Mouse (Mus musculus) megakaryocyte progenitor cell, adult 5-6 weeks (primary cell): Measurements from ENCODE around the gene Cux2. TPM values are rescaled to one million over a fixed set of nuclear protein-coding genes. Genes with fewer than 3 reads are reported as not detected.
"Not testable (repeated sequence)": the region's sequence is repeated elsewhere in the genome, so short reads cannot be mapped to it uniquely, and the experiment has no call there.

Experiments used
- ATAC-seq: replicated peaks from 2 replicates; pipeline ENCODE4 v1.8.0; 2016; ENCODE audit warnings: mild to moderate bottlenecking, moderate TSS enrichment, inconsistent platforms; ENCODE audit not compliant: poor library complexity
- total RNA-seq, 2 experiments: library from RNA; stranded (forward) in 1 of 2; stranded (reverse) in 1 of 2; fragments of 157-497, 149-512 nt in 1 of 2; fragments of 200-1000 nt in 1 of 2; gene quantifications; 2 replicates each; pipeline versions ENCODE4 v1.2.3 to v1.2.4; 2015 to 2017

Gene Cux2
- total RNA-seq, 2 experiments from 2014 or later = 0.07 to 1.1 TPM

DNA sequence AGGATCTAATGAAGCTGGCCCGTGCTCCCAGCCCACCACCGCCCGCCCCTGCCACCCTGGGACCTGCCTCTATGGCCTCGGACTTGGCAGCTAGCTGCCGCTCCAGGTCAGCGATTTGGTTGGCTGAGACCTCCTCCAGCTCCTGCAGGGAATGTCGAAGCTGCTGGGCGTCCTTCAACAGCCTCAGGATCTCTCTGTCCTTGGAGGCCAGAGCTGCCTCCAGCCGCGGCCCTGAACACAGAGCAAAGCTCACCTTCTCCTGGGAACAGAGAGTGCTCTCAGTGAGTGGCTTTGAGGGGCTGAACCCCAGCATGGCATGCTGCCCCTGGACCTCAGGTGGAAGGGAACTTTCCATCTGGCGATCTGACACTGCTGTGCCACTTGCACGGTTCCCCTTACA is 173.0 kb downstream of the Cux2 start:
- ATAC-seq = no peak

GRCm38 (mm10) chr5:121875041-121875440 is 174.9 kb downstream of the Cux2 start:
- ATAC-seq = no peak

GRCm38 (mm10) chr5:121872158-121872557 is 177.7 kb downstream of the Cux2 start:
- ATAC-seq = peak; percentile 76

DNA sequence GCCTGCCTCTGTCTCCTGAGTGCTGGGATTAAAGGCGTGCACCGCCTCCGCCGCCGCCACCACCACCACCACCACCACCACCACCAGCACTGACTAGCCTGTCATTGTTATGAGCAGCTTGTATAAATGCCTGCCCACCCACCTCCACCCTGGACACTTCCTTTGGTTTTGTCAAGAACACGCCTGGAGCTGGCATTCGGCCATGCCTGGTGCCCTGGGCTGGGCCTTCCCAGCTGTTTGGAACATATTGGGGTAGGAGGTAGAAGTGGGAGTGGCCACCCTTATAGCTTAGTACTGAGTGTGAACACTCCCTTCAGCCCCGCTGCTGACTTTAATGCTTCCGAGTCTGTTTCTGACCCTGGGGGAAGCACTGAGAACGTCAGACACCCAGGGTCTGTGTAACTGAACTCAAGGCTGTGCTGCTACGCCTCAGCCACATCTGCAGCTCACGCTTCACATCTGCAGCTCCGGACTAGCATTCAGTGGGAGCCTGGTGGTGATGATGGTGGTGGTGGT is 178.3 kb downstream of the Cux2 start:
- no peak for ATAC-seq

DNA sequence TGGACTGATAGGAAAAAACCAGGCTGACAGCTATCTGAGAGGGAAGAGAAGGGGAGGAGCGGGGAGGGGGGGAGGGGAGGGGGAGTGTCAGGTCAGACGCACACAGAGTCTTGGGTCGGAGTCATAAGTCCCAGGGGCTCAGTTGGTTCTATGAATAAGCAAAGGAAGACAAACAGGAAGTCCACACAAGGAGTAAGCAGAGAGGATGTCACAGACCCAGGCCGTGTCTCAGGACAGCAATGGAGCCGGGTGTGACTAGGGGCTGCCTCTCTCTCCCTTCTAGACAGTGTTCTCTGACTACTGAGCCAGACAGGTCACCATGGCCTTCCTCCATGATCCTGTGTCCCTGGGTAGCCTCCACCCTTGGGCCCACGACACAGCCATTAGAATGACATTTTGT is 179.1 kb downstream of the Cux2 start:
- ATAC-seq = no peak

DNA sequence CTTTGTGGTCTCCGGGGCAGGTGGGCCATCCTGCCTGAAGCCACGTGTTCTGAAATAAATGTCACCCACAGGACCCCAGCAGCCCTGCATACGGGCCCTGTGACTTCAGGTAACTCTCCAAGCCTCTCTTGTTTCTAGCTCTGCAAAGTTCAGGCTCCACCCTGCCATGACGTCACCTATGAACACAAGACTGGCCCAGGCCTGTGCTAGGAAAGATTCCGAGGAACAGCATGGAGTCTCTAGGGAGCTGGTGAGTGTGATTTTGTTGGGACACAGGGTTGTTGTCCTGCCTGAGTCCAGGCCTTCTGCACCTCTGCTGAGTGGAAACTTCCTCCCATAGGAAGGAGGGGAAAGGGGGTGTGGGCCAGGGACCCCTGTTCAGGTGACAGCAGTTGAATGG is 181.9 kb downstream of the Cux2 start:
- ATAC-seq = no peak

DNA sequence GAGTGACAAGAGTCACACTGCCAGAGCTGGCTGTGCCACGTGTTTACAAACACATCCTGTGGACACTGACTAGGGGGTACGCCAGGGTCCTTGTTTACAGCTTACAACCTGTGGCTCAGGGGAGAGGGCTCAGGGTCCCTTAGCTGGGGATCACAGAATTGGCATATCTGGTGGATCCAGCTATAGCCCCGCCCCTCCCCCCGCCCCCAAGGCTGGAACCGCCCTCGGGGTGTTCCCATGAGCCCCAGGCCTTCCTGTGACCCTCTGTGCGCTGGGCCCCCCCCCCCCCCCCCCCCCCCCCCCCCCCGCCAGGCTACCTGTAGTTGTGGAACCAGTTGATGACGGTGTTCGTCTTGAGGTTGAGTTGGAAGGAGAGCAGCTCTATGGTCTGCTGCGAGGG is 185.6 kb downstream of the Cux2 start:
- no peak for ATAC-seq

DNA sequence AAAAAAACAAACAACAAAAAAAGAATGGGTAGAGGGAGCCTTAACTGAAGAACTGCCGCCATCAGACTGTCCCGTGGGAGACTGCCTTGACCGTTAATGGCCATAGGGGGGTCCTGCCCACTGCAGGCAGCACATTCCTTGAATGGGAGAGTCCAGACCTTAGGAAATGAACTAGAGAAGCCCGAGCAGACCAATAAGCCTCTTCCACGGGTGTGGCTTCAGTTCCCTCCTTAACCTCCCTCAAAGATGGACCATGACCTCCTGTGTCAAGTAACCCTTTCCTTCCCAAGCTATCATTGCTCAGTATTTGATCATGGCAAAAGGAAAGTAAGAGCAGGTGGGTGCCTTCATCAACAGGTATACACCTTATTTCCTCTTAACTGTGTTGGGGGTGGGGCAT is 187.9 kb downstream of the Cux2 start:
- no peak for ATAC-seq

- no peak for ATAC-seq
These were observed 191.5 kb downstream of the Cux2 start for GRCm38 (mm10) chr5:121858427-121858826.

GRCm38 (mm10) chr5:121856740-121857139 is 193.2 kb downstream of the Cux2 start:
- no peak for ATAC-seq

DNA sequence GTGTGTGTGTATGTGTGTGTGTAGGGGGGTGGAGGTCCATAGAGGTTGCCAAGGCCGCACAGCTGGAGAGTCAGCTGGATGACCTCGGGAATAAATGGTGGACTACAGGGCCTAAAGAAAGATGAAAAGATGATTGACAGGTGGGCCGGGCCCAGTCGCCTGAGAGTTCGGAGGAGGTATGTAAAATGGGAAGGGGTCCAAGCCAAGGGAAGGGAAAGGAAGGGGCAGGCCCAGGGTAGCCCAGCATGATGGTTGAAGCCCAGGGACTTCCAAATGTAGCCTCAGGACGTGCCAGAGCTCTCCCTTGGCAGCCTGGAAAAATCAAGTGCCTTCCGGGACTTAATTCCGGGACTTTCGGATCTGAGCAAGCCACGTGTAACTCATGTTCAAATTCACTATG is 195.1 kb downstream of the Cux2 start:
- ATAC-seq = no peak

DNA sequence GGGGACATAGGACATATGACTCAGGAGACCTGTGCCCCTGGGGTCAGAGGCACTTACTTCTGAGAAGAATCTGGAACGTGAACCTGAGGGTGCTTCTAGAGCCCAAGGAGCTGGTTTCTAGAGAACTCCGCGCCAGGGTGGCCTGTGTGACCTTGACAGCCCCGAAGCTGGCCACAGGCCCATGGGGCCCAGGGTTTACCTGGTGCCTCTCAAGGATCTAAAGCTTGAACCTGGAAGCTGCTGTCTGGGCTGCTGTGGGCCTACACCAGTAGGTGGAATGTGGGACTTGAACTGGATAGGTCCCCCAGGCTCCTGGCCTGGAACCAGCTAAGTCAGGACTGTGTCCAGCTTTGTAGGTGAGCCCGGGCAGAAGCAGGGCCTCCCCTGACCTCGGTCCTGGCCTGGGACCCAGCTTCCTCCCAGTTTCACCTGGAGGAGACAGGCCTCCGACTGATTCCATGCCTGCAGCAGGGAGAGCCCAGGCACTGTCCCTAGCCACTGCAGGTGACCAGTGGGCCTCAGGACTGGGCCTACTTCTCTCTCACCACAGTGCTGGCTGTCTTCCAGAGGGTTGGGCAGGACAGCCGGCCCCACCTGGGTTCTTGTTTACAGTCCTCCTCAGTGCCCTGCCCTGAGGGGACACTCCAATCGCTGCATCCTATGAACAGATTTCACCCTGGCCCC is 196.4 kb downstream of the Cux2 start:
- no peak for ATAC-seq

- ATAC-seq = no peak
These were observed 200.2 kb downstream of the Cux2 start for GRCm38 (mm10) chr5:121849478-121850349.

- peak; percentile 88 for ATAC-seq
These were observed 201.2 kb downstream of the Cux2 start, which contains the start of gene Pheta1 for GRCm38 (mm10) chr5:121848743-121849142. Pheta1 (plus strand) TSS chr5:121848984.

DNA sequence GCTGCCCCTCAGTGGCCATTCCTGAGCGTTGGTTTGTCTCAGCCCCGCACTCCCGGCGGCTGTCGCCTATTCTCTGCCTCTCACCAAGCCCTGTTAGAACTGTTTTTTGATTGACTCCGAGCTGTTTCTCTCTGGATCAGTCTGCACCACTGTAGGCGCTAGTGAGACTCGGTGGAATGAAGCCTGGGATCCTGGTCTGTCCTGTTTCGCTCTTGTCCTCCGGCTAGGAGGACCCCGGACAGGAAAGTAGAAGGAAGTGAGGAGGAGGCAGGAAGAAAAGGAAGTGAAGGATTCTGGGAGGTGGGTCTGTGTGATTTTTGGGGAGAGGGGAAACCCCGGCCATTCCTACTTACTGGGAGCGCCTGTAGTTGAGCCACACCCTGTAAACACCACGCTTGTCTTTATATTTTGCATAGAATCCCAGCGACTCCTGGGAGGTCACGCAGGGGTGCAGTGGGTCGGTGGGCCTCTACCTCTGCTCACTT is 201.8 kb downstream of the Cux2 start:
- peak; percentile 45 for ATAC-seq

DNA sequence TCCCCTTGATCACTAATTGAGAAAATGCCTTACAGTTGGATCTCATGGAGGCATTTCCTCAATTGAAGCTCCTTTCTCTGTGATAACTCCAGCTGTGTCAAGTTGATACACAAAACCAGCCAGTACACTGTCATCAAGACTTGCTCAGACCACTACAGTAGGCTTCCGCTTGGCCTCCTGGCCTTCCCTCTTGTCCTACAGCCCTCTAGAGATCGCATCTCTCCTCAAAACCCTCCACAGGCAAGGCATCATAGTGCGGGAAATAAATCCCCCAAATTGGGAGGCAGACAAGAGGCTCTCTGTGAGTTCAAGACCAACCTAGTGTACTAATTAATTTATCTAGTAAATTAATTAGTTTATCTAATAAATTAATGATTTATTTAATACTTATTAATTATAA is 202.6 kb downstream of the Cux2 start:
- not testable (repeated sequence) for ATAC-seq

- no peak for ATAC-seq
These were observed 203.6 kb downstream of the Cux2 start for GRCm38 (mm10) chr5:121846322-121846721.

DNA sequence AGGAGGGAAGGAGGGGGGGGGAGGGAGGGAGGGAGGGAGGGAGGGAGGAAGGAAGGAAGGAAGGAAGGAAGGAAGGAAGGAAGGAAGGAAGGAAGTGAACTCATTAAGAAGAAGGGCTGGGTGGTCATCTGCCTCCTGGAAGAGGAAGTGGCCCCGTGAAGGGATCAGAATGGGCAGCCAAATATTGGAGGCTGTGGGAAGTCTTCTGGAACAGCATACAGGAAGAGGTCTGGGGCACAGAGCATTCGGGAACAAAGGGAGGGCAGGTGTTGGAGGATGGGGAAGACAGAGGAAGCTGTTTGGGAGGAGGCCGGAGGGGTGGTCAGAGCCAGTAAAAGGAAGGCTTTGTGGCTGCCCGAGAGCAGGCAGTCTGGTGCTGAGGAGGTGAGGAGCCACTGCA is 204.5 kb downstream of the Cux2 start:
- no peak for ATAC-seq

DNA sequence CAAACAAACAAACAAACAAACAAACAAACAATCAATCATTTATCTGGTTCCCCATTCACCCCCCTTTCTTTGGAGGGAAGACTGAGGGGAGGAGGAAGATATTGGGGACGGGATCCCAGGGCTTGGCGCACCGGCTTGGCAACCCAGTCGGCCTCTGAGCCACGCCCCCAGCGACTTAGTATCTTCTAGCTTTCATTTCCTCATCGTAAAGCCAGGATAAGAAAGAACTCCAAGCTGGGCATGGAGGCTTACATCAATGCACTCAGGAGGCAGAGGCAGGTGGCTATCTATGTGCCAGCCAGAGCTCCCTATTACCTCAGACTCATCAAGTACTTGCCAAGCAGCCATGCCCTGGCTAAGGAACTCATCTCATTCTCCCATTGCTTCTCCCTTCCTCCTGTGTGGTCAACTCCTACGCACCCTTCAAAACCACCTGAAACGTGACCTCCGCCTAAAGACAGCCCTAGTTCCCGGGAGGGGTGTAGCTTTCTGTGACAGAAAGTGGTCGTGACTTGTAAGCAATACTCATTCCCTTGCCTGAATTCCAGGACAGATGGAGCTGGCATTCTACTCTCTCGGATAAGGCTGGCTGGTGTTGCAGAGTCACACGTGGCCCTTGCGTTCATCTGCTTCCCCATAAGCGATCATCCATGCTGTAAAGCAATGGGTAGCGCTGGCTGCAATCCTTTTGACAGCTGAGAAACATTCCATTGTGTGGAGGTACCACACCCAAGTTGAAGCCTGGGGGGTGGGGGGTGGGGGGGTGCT is 206.6 kb downstream of the Cux2 start:
- peak; percentile 22 for ATAC-seq

DNA sequence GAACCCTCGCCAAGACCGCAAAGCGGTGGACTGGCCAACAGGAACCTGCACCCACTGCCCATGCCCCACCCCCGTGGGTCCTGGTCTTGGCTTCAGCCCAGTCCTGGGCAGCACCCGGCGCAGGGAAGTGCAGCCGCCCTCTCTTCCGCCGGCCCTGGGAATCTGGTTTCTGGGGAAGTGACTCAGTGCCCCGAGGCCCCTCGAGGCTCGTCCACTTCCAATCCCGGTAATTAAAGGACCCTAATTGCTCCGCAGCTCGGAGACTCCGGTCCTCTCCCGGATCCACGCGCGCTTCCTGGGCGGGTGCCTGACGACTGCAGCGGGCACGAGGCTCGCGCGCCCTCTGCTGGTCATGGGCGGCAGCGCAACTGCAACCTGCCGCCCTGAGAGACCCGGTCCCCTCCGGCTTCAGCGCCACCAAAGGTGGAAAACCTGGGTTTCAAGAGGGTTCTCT is 207.2 kb downstream of the Cux2 start:
- ATAC-seq = peak; percentile 70

DNA sequence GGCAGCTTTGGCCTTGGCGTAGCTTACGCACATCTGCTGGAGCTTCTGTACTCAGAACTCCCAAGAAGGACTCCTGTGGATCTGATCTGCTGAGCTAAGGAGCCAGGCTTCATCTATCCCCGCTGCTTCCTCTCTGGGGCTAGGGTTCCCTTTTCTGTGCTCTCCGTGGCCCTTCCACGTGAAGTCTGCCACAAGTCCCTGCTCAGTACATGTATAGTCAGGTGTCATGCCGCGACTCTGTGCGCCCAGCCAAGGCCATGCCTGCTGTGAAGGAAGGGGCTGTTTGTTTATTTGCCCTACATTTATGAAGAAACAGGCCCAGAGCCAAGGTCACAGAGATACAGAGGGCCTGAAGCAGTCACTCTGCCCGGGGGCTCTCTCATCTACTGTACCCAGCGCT is 207.9 kb downstream of the Cux2 start:
- ATAC-seq = no peak
